Mouse (Mus musculus) limb, embryonic 12.5 days (tissue): ENCODE data around the gene Lect2. TPM values are rescaled to one million over a fixed set of nuclear protein-coding genes. Genes with fewer than 3 reads are reported as not detected.

Experiments
- ATAC-seq: fragments of 200-750 bp; cut with Nextera tagmentation; 2 replicates; pipeline ENCODE4 v1.8.0; 2017; ENCODE audit warnings: low read depth, moderate TSS enrichment; ENCODE audit not compliant: insufficient number of reproducible peaks, insufficient read depth, low FRiP score, low TSS enrichment
- H3K27ac ChIP-seq: fragments of 300-500 bp; sonication (generic); 2 replicates; pipeline ENCODE4 v1.5.1; 2016; ENCODE audit warnings: mild to moderate bottlenecking, moderate library complexity
- H3K27me3 ChIP-seq: fragments of 300-500 bp; sonication (generic); 2 replicates; pipeline ENCODE4 v1.6.1; 2016; ENCODE audit warnings: mild to moderate bottlenecking, moderate library complexity
- H3K36me3 ChIP-seq: fragments of 300-500 bp; sonication (generic); 2 replicates; pipeline ENCODE4 v1.6.1; 2016; ENCODE audit warnings: mild to moderate bottlenecking, moderate library complexity
- H3K4me1 ChIP-seq: fragments of 300-500 bp; sonication (generic); replicated peaks from 2 replicates; pipeline ENCODE4 v1.6.1; 2016
- H3K4me2 ChIP-seq: fragments of 300-500 bp; sonication (generic); 2 replicates; pipeline ENCODE4 v1.6.1; 2016; ENCODE audit warnings: mild to moderate bottlenecking, moderate library complexity
- H3K4me3 ChIP-seq: fragments of 300-500 bp; sonication (generic); replicated peaks from 2 replicates; pipeline ENCODE4 v1.5.1; 2016; ENCODE audit warnings: mild to moderate bottlenecking
- H3K9ac ChIP-seq: fragments of 300-500 bp; sonication (generic); replicated peaks from 2 replicates; pipeline ENCODE4 v1.6.1; 2016; ENCODE audit warnings: mild to moderate bottlenecking, moderate library complexity
- H3K9me3 ChIP-seq: fragments of 300-500 bp; sonication (generic); 2 replicates; pipeline ENCODE4 v1.6.1; 2016; ENCODE audit warnings: mild to moderate bottlenecking, moderate library complexity
- WGBS: fragments of 180-500 bp; shearing (Covaris S2); methylation state at CpG from one replicate; pipeline ENCODE4 v1.1.7; 2016; 5-methylcytosine and 5-hydroxymethylcytosine counted together
- polyA plus RNA-seq: library from polyadenylated mRNA; unstranded; fragments of >200 nt; fragmentation: Nextera tagmentation; extraction: Ambion mirVana; gene quantifications from 2 replicates; pipeline ENCODE4 v1.2.1, GENCODE M21; 2016

Lect2 gene
- not detected in 2 replicates for polyA plus RNA-seq

DNA sequence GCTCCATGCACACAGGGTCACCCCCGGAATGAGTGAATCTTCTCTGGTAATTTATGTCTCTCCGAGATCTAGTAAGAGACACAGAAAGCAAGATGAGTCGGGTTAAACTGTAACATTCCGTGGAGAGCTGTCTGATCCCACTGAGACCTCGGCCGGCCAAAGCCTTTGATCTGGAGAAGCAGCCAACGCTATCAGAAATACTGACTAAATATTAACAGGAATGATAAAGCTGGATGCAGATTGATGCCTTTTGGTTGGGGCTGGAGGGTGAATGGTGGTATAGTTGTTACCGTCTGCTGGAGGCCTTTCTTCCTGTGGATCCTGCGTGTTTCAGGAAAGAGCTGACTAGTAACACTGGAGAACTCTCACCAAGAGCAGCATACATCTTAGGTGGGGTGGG is at the start of gene Lect2:
Lect2 (minus strand) TSS at position 102 of the 400 bp plus-strand sequence.
- 76% methylated on average over 9 of the region's 9 CpGs for WGBS
- Histone ChIP-seq H3K9ac (no peak within 1 kb of the TSS), H3K36me3 (no peaks in the 10 kb centered on the region), H3K4me2 (no peak within 1 kb of the TSS), H3K4me1 (no peaks in the 10 kb centered on the region; the same call in 1 of the 2 replicates), H3K4me3 (no peak within 1 kb of the TSS), H3K27me3 (no peaks in the 10 kb centered on the region), H3K9me3 (no peaks in the 10 kb centered on the region), H3K27ac (no peak within 1 kb of the TSS)
- no peak for ATAC-seq

GRCm38 (mm10) chr13:56597296-56597695 is 49.0 kb upstream of the Lect2 start:
- Histone ChIP-seq H3K4me1 (peaks cover 58% of the 10 kb centered on the region), H3K9me3 (no peaks in the 10 kb centered on the region), H3K9ac (no peak overlapping the region), H3K27ac (no peak overlapping the region), H3K36me3 (no peaks in the 10 kb centered on the region), H3K27me3 (no peaks in the 10 kb centered on the region), H3K4me2 (no peak overlapping the region), H3K4me3 (no peak overlapping the region)
- WGBS, result 83% methylated on average over 4 of the region's 4 CpGs
- ATAC-seq, result no peak

- Histone ChIP-seq H3K36me3 (no peaks in the 10 kb centered on the region), H3K9me3 (no peaks in the 10 kb centered on the region), H3K4me2 (no peak overlapping the region), H3K9ac (no peak overlapping the region), H3K4me1 (peaks cover 40% of the 10 kb centered on the region), H3K27ac (peak overlapping the region; percentile 68; the same call in 1 of the 2 replicates), H3K27me3 (no peaks in the 10 kb centered on the region), H3K4me3 (no peak overlapping the region)
- ATAC-seq, result no peak
- WGBS, result 70% methylated on average over 8 of the region's 8 CpGs
Observed at GRCm38 (mm10) chr13:56595246-56595645, 46.9 kb upstream of the Lect2 start.

DNA sequence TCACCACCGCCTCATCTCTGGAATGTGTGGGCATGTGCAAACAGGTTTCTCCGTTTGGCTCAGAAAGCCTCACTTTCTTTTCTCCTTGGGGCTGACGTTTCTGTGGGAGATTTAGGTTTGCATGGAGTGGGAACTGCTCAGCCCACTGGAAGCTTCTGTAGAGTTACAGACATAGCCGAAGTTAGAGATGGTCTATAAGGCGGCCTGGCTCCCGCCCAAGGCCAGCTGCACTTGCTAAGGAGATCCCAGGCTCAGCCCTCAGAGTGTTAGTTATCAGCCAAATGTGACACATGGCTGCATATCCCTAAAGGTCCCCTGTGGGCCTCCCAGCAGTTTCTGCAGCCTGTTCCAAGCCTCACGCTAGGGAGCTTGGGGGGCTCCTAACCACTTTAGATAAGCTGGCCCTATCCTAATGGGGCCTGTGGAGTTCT is 45.7 kb upstream of the Lect2 start:
- H3K9me3 ChIP-seq, result no peaks in the 10 kb centered on the region
- WGBS, result 67% methylated on average over 7 of the region's 7 CpGs
- no peak for ATAC-seq
- peak overlapping the region; percentile 68 for H3K27ac ChIP-seq
- no peak overlapping the region for H3K4me3 ChIP-seq
- H3K4me1 ChIP-seq, result peaks cover 41% of the 10 kb centered on the region
- no peak overlapping the region for H3K9ac ChIP-seq
- H3K4me2 ChIP-seq, result no peak overlapping the region
- H3K36me3 ChIP-seq, result no peaks in the 10 kb centered on the region
- H3K27me3 ChIP-seq, result no peaks in the 10 kb centered on the region

- H3K9ac ChIP-seq, result no peak overlapping the region
- 86% methylated on average over 5 of the region's 5 CpGs for WGBS
- H3K4me1 ChIP-seq, result peaks cover 37% of the 10 kb centered on the region
- H3K27me3 ChIP-seq, result no peaks in the 10 kb centered on the region
- H3K36me3 ChIP-seq, result no peaks in the 10 kb centered on the region
- no peak overlapping the region for H3K4me3 ChIP-seq
- no peaks in the 10 kb centered on the region for H3K9me3 ChIP-seq
- no peak overlapping the region for H3K4me2 ChIP-seq
- ATAC-seq, result no peak
- no peak overlapping the region for H3K27ac ChIP-seq
Observed at GRCm38 (mm10) chr13:56593196-56593595, 44.9 kb upstream of the Lect2 start.

GRCm38 (mm10) chr13:56591939-56592338 is 43.6 kb upstream of the Lect2 start:
- no peak overlapping the region for H3K4me3 ChIP-seq
- H3K4me2 ChIP-seq, result no peak overlapping the region
- H3K27me3 ChIP-seq, result no peaks in the 10 kb centered on the region
- no peak overlapping the region for H3K9ac ChIP-seq
- WGBS, result 70% methylated on average over 2 of the region's 2 CpGs
- H3K9me3 ChIP-seq, result no peaks in the 10 kb centered on the region
- peaks cover 37% of the 10 kb centered on the region for H3K4me1 ChIP-seq
- H3K27ac ChIP-seq, result no peak overlapping the region
- ATAC-seq, result no peak
- H3K36me3 ChIP-seq, result no peaks in the 10 kb centered on the region

GRCm38 (mm10) chr13:56591191-56591590 is 42.9 kb upstream of the Lect2 start:
- H3K9me3 ChIP-seq, result no peaks in the 10 kb centered on the region
- no peaks in the 10 kb centered on the region for H3K36me3 ChIP-seq
- H3K4me1 ChIP-seq, result peaks cover 37% of the 10 kb centered on the region
- no peak overlapping the region for H3K4me2 ChIP-seq
- H3K9ac ChIP-seq, result no peak overlapping the region
- H3K27me3 ChIP-seq, result no peaks in the 10 kb centered on the region
- ATAC-seq, result no peak
- H3K4me3 ChIP-seq, result no peak overlapping the region
- WGBS, result 89% methylated on average over 8 of the region's 8 CpGs
- no peak overlapping the region for H3K27ac ChIP-seq

- no peaks in the 10 kb centered on the region for H3K9me3 ChIP-seq
- H3K27ac ChIP-seq, result no peak overlapping the region
- H3K27me3 ChIP-seq, result no peaks in the 10 kb centered on the region
- no peak overlapping the region for H3K4me3 ChIP-seq
- H3K4me2 ChIP-seq, result no peak overlapping the region
- 64% methylated on average over 5 of the region's 5 CpGs for WGBS
- no peaks in the 10 kb centered on the region for H3K36me3 ChIP-seq
- ATAC-seq, result no peak
- H3K9ac ChIP-seq, result no peak overlapping the region
- H3K4me1 ChIP-seq, result peaks cover 30% of the 10 kb centered on the region
Observed at GRCm38 (mm10) chr13:56590202-56590601, 41.9 kb upstream of the Lect2 start.

DNA sequence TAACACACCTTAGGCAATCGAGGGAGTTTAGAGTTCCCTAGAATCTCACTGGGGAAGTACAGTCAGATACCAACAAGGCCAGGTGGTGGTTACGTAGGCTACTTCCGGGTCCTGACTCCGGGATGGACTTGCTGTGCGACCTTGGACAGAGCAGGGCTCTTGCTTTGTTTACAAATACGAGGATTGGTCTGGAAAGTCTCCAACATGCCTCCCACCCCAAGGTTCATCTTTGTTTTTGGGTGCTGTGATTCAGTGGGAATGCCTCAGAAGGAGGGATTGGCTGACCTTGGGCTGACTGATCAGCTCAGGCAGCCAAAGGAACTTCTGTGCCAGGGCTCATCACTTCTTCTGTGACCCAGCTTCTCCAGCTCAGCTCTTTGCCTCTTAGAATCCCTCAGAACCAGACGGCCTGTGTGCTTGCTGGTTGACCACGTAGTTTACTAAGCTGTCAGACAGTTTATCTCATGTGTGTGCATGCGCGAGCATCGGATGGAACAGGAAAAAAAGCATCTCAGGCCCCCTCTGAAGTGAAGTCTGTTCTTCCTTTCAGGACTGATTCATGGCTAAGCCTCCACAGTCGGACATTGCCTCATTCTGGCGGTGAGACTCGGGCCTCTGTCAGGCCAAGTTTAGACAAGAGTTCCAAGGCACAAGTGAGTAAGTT is 40.3 kb upstream of the Lect2 start:
- ATAC-seq, result no peak
- peaks cover 29% of the 10 kb centered on the region for H3K4me1 ChIP-seq

GRCm38 (mm10) chr13:56586046-56586445 is 37.7 kb upstream of the Lect2 start:
- peaks cover 52% of the 10 kb centered on the region for H3K4me1 ChIP-seq

More for the DNA sequence above, 40.3 kb upstream of the Lect2 start:
- Histone ChIP-seq H3K4me2 (no peak overlapping the region), H3K9ac (no peak overlapping the region), H3K4me3 (no peak overlapping the region), H3K9me3 (no peaks in the 10 kb centered on the region), H3K27me3 (no peaks in the 10 kb centered on the region), H3K36me3 (no peaks in the 10 kb centered on the region), H3K27ac (no peak overlapping the region)
- 83% methylated on average over 14 of the region's 14 CpGs for WGBS

GRCm38 (mm10) chr13:56582720-56583119 is 34.4 kb upstream of the Lect2 start:
- peaks cover 52% of the 10 kb centered on the region for H3K4me1 ChIP-seq
- no peak overlapping the region; the same call in 1 of the 2 replicates for H3K9ac ChIP-seq
- H3K36me3 ChIP-seq, result no peaks in the 10 kb centered on the region
- no peak overlapping the region for H3K4me3 ChIP-seq
- peak overlapping the region; percentile 98 for H3K27ac ChIP-seq
- no peaks in the 10 kb centered on the region for H3K9me3 ChIP-seq
- 12% methylated on average over 3 of the region's 3 CpGs for WGBS
- no peak for ATAC-seq
- H3K27me3 ChIP-seq, result no peaks in the 10 kb centered on the region
- H3K4me2 ChIP-seq, result peak overlapping the region; percentile 46

More at GRCm38 (mm10) chr13:56586046-56586445, 37.7 kb upstream of the Lect2 start:
- H3K4me2 ChIP-seq, result no peak overlapping the region
- no peaks in the 10 kb centered on the region for H3K27me3 ChIP-seq
- H3K27ac ChIP-seq, result no peak overlapping the region
- H3K9ac ChIP-seq, result no peak overlapping the region
- H3K36me3 ChIP-seq, result no peaks in the 10 kb centered on the region
- H3K9me3 ChIP-seq, result no peaks in the 10 kb centered on the region
- no peak for ATAC-seq
- H3K4me3 ChIP-seq, result no peak overlapping the region
- 82% methylated on average over 3 of the region's 3 CpGs for WGBS

- peak overlapping the region; percentile 34 for H3K9ac ChIP-seq
- WGBS, result 0% methylated on average over 6 of the region's 6 CpGs
- peak overlapping the region; percentile 46 for H3K4me2 ChIP-seq
- H3K4me1 ChIP-seq, result peaks cover 52% of the 10 kb centered on the region
- peak overlapping the region; percentile 98 for H3K27ac ChIP-seq
- ATAC-seq, result peak; percentile 99
- H3K36me3 ChIP-seq, result no peaks in the 10 kb centered on the region
- no peak overlapping the region for H3K4me3 ChIP-seq
- H3K27me3 ChIP-seq, result no peaks in the 10 kb centered on the region
- H3K9me3 ChIP-seq, result no peaks in the 10 kb centered on the region
Observed at GRCm38 (mm10) chr13:56581961-56582434, 33.7 kb upstream of the Lect2 start.
